Mouse (Mus musculus) bone marrow, adult 2 months (tissue): ENCODE data around the gene Pef1.

ENCODE experiments used
- CTCF ChIP-seq: fragments of 200-500 bp; IDR thresholded peaks from 2 replicates; pipeline ENCODE4 v1.5.1; 2011; ENCODE audit warnings: low read length, control low read depth; ENCODE audit not compliant: control insufficient read depth, insufficient read depth
- POLR2A ChIP-seq: fragments of 200-500 bp; IDR thresholded peaks from 2 replicates; pipeline ENCODE4 v1.6.1; 2011; ENCODE audit warnings: low read depth, mild to moderate bottlenecking, control low read depth, low read length, borderline replicate concordance; ENCODE audit not compliant: control insufficient read depth

- TF ChIP-seq POLR2A = no peak
- no peak for TF ChIP-seq CTCF
Observed at GRCm38 (mm10) chr4:130121560-130121959, 19.2 kb downstream of the Pef1 start.
